In genomic region chr7:16942861-16943260, GRCm38 (mm10) we compare ENCODE assay signal across 16 mouse cellular contexts. TPM values are rescaled to one million over a fixed set of nuclear protein-coding genes. Genes with fewer than 3 reads are reported as not detected.
DNase-seq lines count a peak whose midpoint lies in the region; ATAC-seq and TF ChIP-seq lines count a peak whose summit lies in the region.
"Had no signal": no experiment of that assay in that cellular context is flagged by ENCODE, and none has a peak within 500 bp of the region (broad histone marks: within the 10 kb centered on the region; RNA-seq: fewer than 3 reads in every experiment).

No protein-coding gene starts in this region.

- peaks cover 93% of the 10 kb centered on the region for H3K4me1 ChIP-seq in midbrain, embryonic 13.5 days (replicated peaks)
- peaks cover 36% of the 10 kb centered on the region for H3K4me1 ChIP-seq in midbrain, embryonic 11.5 days (ENCODE audit: control insufficient read depth, insufficient read depth, low read length)
- peaks cover 82% of the 10 kb centered on the region for H3K4me1 ChIP-seq in forebrain, embryonic 13.5 days
- H3K4me1 ChIP-seq in hindbrain, postnatal 0 days (ENCODE audit: insufficient read depth, low read length), result peaks cover 27% of the 10 kb centered on the region
- H3K4me1 ChIP-seq in olfactory bulb, adult 2 months (ENCODE audit: control insufficient read depth, insufficient read depth, low read length), result peaks cover 47% of the 10 kb centered on the region

- H3K27me3 ChIP-seq in midbrain, embryonic 13.5 days, result peaks cover 25% of the 10 kb centered on the region
- peaks cover 31% of the 10 kb centered on the region for H3K27me3 ChIP-seq in midbrain, embryonic 11.5 days (ENCODE audit: control insufficient read depth, insufficient read depth, low read length)
- peaks cover 25% of the 10 kb centered on the region for H3K27me3 ChIP-seq in forebrain, embryonic 13.5 days
- H3K27me3 ChIP-seq in hindbrain, postnatal 0 days (ENCODE audit: insufficient read depth, low read length), result no peaks in the 10 kb centered on the region

- ATAC-seq in midbrain, embryonic 13.5 days, result no peak
- no peak for ATAC-seq in midbrain, embryonic 11.5 days (ENCODE audit: low FRiP score)
- ATAC-seq in forebrain, embryonic 13.5 days, result no peak
- no peak for ATAC-seq in hindbrain, postnatal 0 days

- no peak overlapping the region for H3K4me3 ChIP-seq in midbrain, embryonic 13.5 days (replicated peaks)
- H3K4me3 ChIP-seq in midbrain, embryonic 11.5 days (ENCODE audit: low read depth, low read length), result no peak overlapping the region
- H3K4me3 ChIP-seq in forebrain, embryonic 13.5 days, result no peak overlapping the region
- no peak overlapping the region for H3K4me3 ChIP-seq in hindbrain, postnatal 0 days (ENCODE audit: low read length)
- no peak overlapping the region for H3K4me3 ChIP-seq in olfactory bulb, adult 2 months (ENCODE audit: insufficient read depth, low read depth, low read length)
- H3K4me3 ChIP-seq: megakaryocyte, embryonic 14.5 days had no signal

- no peaks in the 10 kb centered on the region for H3K36me3 ChIP-seq in midbrain, embryonic 13.5 days
- no peaks in the 10 kb centered on the region for H3K36me3 ChIP-seq in midbrain, embryonic 11.5 days (ENCODE audit: control insufficient read depth, insufficient read depth, low read length)
- no peaks in the 10 kb centered on the region for H3K36me3 ChIP-seq in forebrain, embryonic 13.5 days (ENCODE audit: poor library complexity, severe bottlenecking)
- H3K36me3 ChIP-seq in hindbrain, postnatal 0 days (ENCODE audit: insufficient read depth, low read length), result no peaks in the 10 kb centered on the region

- H3K27ac ChIP-seq in midbrain, embryonic 13.5 days, result peak overlapping the region; percentile 96
- H3K27ac ChIP-seq in midbrain, embryonic 11.5 days (ENCODE audit: low read depth, low read length), result no peak overlapping the region
- peak overlapping the region; percentile 92 for H3K27ac ChIP-seq in forebrain, embryonic 13.5 days
- H3K27ac ChIP-seq in hindbrain, postnatal 0 days, result peak overlapping the region; percentile 91
- peak overlapping the region; percentile 95 for H3K27ac ChIP-seq in olfactory bulb, adult 2 months (ENCODE audit: insufficient read depth, low read depth, low read length)

- TF ChIP-seq POLR2A in olfactory bulb, adult 2 months (IDR thresholded peaks at IDR 0.05; ENCODE audit: insufficient read depth, low read depth, low read length), result no peak

- DNase-seq in midbrain, embryonic 11.5 days (ENCODE audit: low spot score, missing footprints), result no peak
- DNase-seq in hindbrain, postnatal 0 days (ENCODE audit: low spot score), result peak; percentile 68
- DNase-seq in adrenal gland, postnatal 4 days (ENCODE audit: low spot score in 2 of 2), result no peak
- no peak for DNase-seq in retina, embryonic 14.5 days (ENCODE audit: low spot score)
- DNase-seq: cerebellum, adult 11 months; gastrocnemius, postnatal 25 days; kidney, postnatal 4 days; lung, postnatal 10 days; retina, postnatal 1 day; right cerebral cortex, postnatal 4 days had no signal

- H3K4me2 ChIP-seq in midbrain, embryonic 13.5 days (replicated peaks), result no peak overlapping the region
- H3K4me2 ChIP-seq in midbrain, embryonic 11.5 days, result no peak overlapping the region
- H3K4me2 ChIP-seq in forebrain, embryonic 13.5 days, result no peak overlapping the region
- no peak overlapping the region for H3K4me2 ChIP-seq in hindbrain, postnatal 0 days (ENCODE audit: low read depth, low read length)

- 45% methylated on average over 4 of the region's 4 CpGs for WGBS in midbrain, embryonic 13.5 days
- 61% methylated on average over 4 of the region's 4 CpGs for WGBS in midbrain, embryonic 11.5 days
- 40% methylated on average over 4 of the region's 4 CpGs for WGBS in forebrain, embryonic 13.5 days
- 27% methylated on average over 4 of the region's 4 CpGs for WGBS in hindbrain, postnatal 0 days
- WGBS in olfactory bulb, adult 2 months, result 33% methylated on average over 4 of the region's 4 CpGs

- H3K9ac ChIP-seq in midbrain, embryonic 13.5 days (replicated peaks), result no peak overlapping the region
- no peak overlapping the region for H3K9ac ChIP-seq in midbrain, embryonic 11.5 days (ENCODE audit: low read length)
- H3K9ac ChIP-seq in forebrain, embryonic 13.5 days, result no peak overlapping the region
- H3K9ac ChIP-seq in hindbrain, postnatal 0 days (replicated peaks; ENCODE audit: low read length), result no peak overlapping the region

- no peaks in the 10 kb centered on the region for H3K9me3 ChIP-seq in midbrain, embryonic 13.5 days
- no peaks in the 10 kb centered on the region for H3K9me3 ChIP-seq in midbrain, embryonic 11.5 days (ENCODE audit: control insufficient read depth, low read length)
- H3K9me3 ChIP-seq in forebrain, embryonic 13.5 days (replicated peaks), result no peaks in the 10 kb centered on the region
- H3K9me3 ChIP-seq in hindbrain, postnatal 0 days (ENCODE audit: low read length), result no peaks in the 10 kb centered on the region

- no peak for TF ChIP-seq CTCF in hindbrain, postnatal 0 days (IDR thresholded peaks at IDR 0.05; ENCODE audit: low read depth)
- no peak for TF ChIP-seq CTCF in olfactory bulb, adult 2 months (IDR thresholded peaks at IDR 0.05; ENCODE audit: insufficient read depth, low read depth, low read length)

RNA-seq across cellular contexts. Expression of gene Pnmal2, which starts 1.6 kb away (rescaled TPM):
- 119 and 120 TPM in 2 replicates for polyA plus RNA-seq in midbrain, embryonic 13.5 days (2015; fragmentation: Nextera tagmentation; extraction: Ambion mirVana)
- polyA plus RNA-seq in midbrain, embryonic 11.5 days (2014; fragmentation: Nextera tagmentation; extraction: Ambion mirVana), result 8.3 and 8.6 TPM in 2 replicates
- polyA plus RNA-seq in forebrain, embryonic 13.5 days (2015; fragmentation: Nextera tagmentation; extraction: Ambion mirVana), result 59.5 and 78.0 TPM in 2 replicates
- total RNA-seq in hindbrain, postnatal 0 days (2014; rRNA removed), result 106 and 118 TPM in 2 replicates
- polyA plus RNA-seq in hindbrain, postnatal 0 days (2015; fragmentation: Nextera tagmentation; extraction: Ambion mirVana), result 138 and 139 TPM in 2 replicates
- polyA plus RNA-seq in olfactory bulb, adult 2 months (2012; ENCODE audit: insufficient read depth, insufficient read length, low replicate concordance, missing spikeins), result not detected in 2 replicates
- 10 to 100 TPM; 40.7 to 42.6 TPM for total RNA-seq in adrenal gland, postnatal 4 days (2021)

RNA-seq across cellular contexts. Expression of gene Pnmal1, which starts 16.6 kb away (rescaled TPM):
- 54.7 and 60.8 TPM in 2 replicates for polyA plus RNA-seq in midbrain, embryonic 13.5 days (2015; fragmentation: Nextera tagmentation; extraction: Ambion mirVana)
- 22.5 and 23.7 TPM in 2 replicates for polyA plus RNA-seq in midbrain, embryonic 11.5 days (2014; fragmentation: Nextera tagmentation; extraction: Ambion mirVana)
- 37.0 and 40.8 TPM in 2 replicates for polyA plus RNA-seq in forebrain, embryonic 13.5 days (2015; fragmentation: Nextera tagmentation; extraction: Ambion mirVana)
- total RNA-seq in hindbrain, postnatal 0 days (2014; rRNA removed), result 22.7 and 24.3 TPM in 2 replicates
- 40.9 and 41.2 TPM in 2 replicates for polyA plus RNA-seq in hindbrain, postnatal 0 days (2015; fragmentation: Nextera tagmentation; extraction: Ambion mirVana)
- not detected in 2 replicates for polyA plus RNA-seq in olfactory bulb, adult 2 months (2012; ENCODE audit: insufficient read depth, insufficient read length, low replicate concordance, missing spikeins)
- total RNA-seq in adrenal gland, postnatal 4 days (2021), result 1 to 10 TPM; 7.3 to 7.8 TPM
- total RNA-seq: gastrocnemius, postnatal 25 days had no signal
- polyA plus RNA-seq: C2C12 had no signal

RNA-seq across cellular contexts. Expression of gene Calm3, which starts 18.9 kb away (rescaled TPM):
- polyA plus RNA-seq in midbrain, embryonic 13.5 days (2015; fragmentation: Nextera tagmentation; extraction: Ambion mirVana), result 297 and 325 TPM in 2 replicates
- polyA plus RNA-seq in midbrain, embryonic 11.5 days (2014; fragmentation: Nextera tagmentation; extraction: Ambion mirVana), result 284 and 295 TPM in 2 replicates
- polyA plus RNA-seq in forebrain, embryonic 13.5 days (2015; fragmentation: Nextera tagmentation; extraction: Ambion mirVana), result 271 and 296 TPM in 2 replicates
- 1,865 and 2,018 TPM in 2 replicates for total RNA-seq in hindbrain, postnatal 0 days (2014; rRNA removed)
- polyA plus RNA-seq in hindbrain, postnatal 0 days (2015; fragmentation: Nextera tagmentation; extraction: Ambion mirVana), result 435 and 441 TPM in 2 replicates
- polyA plus RNA-seq in olfactory bulb, adult 2 months (2012; ENCODE audit: insufficient read depth, insufficient read length, low replicate concordance, missing spikeins), result 1,020 and 1,388 TPM in 2 replicates
- 100 to 1,000 TPM; 330 to 344 TPM for total RNA-seq in adrenal gland, postnatal 4 days (2021)

RNA-seq across cellular contexts. Expression of gene Ptgir, which starts 36.6 kb away (rescaled TPM):
- 0.41 and 0.54 TPM in 2 replicates for polyA plus RNA-seq in midbrain, embryonic 13.5 days (2015; fragmentation: Nextera tagmentation; extraction: Ambion mirVana)
- polyA plus RNA-seq in midbrain, embryonic 11.5 days (2014; fragmentation: Nextera tagmentation; extraction: Ambion mirVana), result 0.94 and 1.2 TPM in 2 replicates
- polyA plus RNA-seq in forebrain, embryonic 13.5 days (2015; fragmentation: Nextera tagmentation; extraction: Ambion mirVana), result 0.14 and 0.37 TPM in 2 replicates
- 0.18 and 0.21 TPM in 2 replicates for total RNA-seq in hindbrain, postnatal 0 days (2014; rRNA removed)
- 0.05 TPM in 2 replicates for polyA plus RNA-seq in hindbrain, postnatal 0 days (2015; fragmentation: Nextera tagmentation; extraction: Ambion mirVana)
- polyA plus RNA-seq in olfactory bulb, adult 2 months (2012; ENCODE audit: insufficient read depth, insufficient read length, low replicate concordance, missing spikeins), result not detected in 2 replicates
- 1 to 10 TPM; 1.7 to 2.0 TPM for total RNA-seq in adrenal gland, postnatal 4 days (2021)

RNA-seq across cellular contexts. Expression of gene Gm42372, which starts 40.0 kb away (rescaled TPM):
- polyA plus RNA-seq in midbrain, embryonic 13.5 days (2015; fragmentation: Nextera tagmentation; extraction: Ambion mirVana), result 3.4 and 4.3 TPM in 2 replicates
- 1.6 and 2.5 TPM in 2 replicates for polyA plus RNA-seq in midbrain, embryonic 11.5 days (2014; fragmentation: Nextera tagmentation; extraction: Ambion mirVana)
- polyA plus RNA-seq in forebrain, embryonic 13.5 days (2015; fragmentation: Nextera tagmentation; extraction: Ambion mirVana), result 2.5 and 3.0 TPM in 2 replicates
- total RNA-seq in hindbrain, postnatal 0 days (2014; rRNA removed), result 36.9 and 41.7 TPM in 2 replicates
- polyA plus RNA-seq in hindbrain, postnatal 0 days (2015; fragmentation: Nextera tagmentation; extraction: Ambion mirVana), result 8.2 and 8.9 TPM in 2 replicates
- not detected in 2 replicates for polyA plus RNA-seq in olfactory bulb, adult 2 months (2012; ENCODE audit: insufficient read depth, insufficient read length, low replicate concordance, missing spikeins)
- total RNA-seq in adrenal gland, postnatal 4 days (2021), result 1 to 10 TPM; 2.2 TPM
- total RNA-seq: gastrocnemius, postnatal 25 days had no signal
- polyA plus RNA-seq: C2C12; heart, postnatal 0 days had no signal
